Mouse (Mus musculus) lung, postnatal 10 days (tissue): ENCODE results near the gene Lrrc39.
"Not testable (repeated sequence)": the region's sequence is repeated elsewhere in the genome, so short reads cannot be mapped to it uniquely, and the experiment has no call there.

Experiments
- DNase-seq: peaks from one replicate; pipeline ENCODE4 v3.0.0; 2021

Lrrc39 gene

DNA sequence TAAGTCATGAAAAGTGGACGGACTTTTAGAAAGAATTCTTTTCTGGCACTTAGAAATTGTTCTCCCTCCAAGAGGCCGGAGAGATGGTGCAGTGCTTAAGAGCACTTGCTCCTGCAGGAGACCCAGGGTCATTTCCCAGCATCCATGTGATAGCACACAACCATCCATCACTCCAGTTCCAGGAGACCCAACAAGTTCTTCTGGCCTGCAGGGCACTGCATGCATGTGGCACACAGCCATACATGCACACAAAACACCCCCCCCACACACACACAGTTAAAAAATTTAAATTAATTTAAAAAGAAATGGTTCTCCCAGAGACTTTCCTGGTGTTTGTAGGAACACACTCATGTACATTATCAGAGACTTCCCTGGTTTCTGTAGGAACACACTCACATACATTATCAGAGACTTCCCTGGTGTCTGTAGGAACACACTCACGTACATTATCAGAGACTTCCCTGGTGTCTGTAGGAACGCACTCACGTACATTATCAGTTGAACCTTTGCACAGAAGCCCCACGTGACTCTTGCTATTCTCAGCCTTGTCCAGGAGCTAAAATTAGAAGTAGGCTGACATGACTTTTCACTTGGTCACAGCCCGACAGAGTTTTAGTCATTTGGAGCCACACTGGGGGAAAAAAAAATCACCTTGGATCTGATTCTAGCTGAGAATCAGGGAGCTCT is at the start of gene Lrrc39:
TSS of gene Lrrc39 (plus strand) at position 566 of the 687 bp plus-strand sequence.
- DNase-seq: no peak

- no peak for DNase-seq
These were observed 42.5 kb upstream of the Lrrc39 start for GRCm38 (mm10) chr3:116520141-116520761.

DNA sequence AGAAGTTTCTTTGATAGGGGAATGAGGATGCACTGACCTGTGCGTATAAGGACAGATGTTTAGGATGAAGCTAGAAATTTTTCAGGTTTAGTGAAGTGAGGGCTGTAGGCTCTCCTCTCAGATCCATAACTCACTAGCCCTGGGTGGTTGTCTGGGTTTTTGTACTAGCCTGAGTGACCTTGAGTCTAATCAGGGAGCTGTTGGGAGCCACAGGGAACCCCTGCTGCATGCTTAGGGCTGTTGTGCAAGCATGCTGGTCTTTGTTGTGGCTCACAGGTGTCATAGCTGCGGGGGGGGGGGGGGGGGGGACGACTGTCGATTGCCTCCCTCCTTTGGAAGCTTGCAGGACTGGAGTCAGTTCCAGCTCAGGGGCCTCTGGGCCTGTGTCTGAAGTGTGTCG is 33.0 kb upstream of the Lrrc39 start:
- DNase-seq: no peak

GRCm38 (mm10) chr3:116530826-116531225 is 31.9 kb upstream of the Lrrc39 start:
- DNase-seq: peak; percentile 20

GRCm38 (mm10) chr3:116536428-116537199 is 26.2 kb upstream of the Lrrc39 start:
- no peak for DNase-seq

DNA sequence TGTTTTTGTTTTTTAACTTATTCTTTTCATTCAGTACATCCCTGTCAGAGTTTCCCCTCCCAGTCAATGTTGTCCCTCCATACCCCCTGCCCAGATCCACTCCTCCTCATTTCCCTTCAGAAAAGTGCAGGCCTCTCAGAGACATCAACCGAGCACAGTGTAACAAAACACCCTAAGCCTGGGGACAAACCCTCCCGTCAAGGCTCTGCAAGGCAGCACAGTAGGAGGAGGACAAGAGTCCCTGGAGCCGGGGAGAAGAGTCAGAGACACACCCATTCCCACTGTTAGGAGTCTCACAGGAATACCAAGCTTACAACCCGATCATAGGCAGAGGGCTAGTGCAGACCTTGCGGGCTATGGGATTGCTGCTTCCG is 25.6 kb upstream of the Lrrc39 start:
- no peak for DNase-seq

DNA sequence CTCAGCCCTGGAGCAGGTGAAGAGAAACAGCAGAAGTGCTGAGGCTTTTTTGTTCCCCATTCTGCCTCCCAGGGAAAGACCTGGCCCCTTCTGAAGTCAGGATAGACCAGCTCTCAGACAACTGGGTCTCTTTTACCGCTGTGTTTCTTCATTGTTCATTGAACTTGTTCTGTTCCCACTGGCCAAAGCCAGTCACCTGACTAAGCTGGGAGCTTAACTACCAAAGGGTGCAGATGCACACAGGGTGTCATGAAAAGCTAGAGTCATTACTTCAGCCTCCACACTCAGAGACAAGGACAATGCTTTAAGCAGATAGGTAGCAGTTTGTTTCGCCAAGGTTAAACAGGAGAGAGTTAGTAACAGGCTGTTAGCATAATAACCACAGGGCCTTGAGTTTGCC is 20.7 kb upstream of the Lrrc39 start:
- no peak for DNase-seq

GRCm38 (mm10) chr3:116542532-116542931 is 20.2 kb upstream of the Lrrc39 start:
- no peak for DNase-seq

GRCm38 (mm10) chr3:116547430-116547829 is 15.3 kb upstream of the Lrrc39 start:
- DNase-seq: no peak

DNA sequence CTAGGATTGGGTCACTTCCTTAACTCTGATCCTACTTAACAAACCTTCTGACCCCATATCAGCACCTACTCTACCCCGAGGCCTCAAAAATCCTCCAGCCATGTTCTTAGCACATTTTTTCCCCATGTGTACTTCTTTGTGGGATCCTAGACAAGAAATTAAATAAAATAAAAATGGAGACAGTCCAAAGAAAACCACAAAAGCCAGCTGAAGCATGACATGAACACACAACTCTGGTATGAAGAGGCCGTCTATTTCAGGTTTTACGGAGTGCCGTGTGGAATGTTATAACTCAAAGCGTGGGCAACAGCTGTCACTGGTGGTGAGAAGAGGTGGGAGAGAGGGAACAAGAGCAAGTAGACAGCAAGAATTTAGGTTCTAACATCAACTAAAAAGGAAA is 11.4 kb upstream of the Lrrc39 start:
- no peak for DNase-seq

- DNase-seq: not testable (repeated sequence)
These were observed 1.5 kb upstream of the Lrrc39 start for GRCm38 (mm10) chr3:116561315-116561714.

DNA sequence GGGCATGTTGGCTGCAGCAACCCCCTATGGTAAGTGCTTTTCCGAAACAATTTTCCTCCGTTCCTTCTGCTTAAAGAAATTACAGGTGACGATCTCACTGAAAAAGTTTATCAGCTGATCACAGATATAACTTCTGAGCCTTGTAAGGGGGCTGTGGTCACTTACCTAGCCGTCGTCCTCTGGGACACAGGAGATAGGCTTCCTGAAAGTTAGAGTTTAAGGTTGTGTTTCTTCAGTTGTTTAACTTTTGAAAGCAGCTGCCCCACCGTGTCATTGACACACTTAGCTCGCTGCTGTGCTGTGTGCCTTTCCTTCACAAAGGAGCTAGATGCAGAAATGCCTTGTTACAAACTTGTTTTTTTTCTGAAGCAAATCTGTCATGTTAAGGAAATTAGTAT is 321 bp downstream of the Lrrc39 start:
- DNase-seq: no peak

DNA sequence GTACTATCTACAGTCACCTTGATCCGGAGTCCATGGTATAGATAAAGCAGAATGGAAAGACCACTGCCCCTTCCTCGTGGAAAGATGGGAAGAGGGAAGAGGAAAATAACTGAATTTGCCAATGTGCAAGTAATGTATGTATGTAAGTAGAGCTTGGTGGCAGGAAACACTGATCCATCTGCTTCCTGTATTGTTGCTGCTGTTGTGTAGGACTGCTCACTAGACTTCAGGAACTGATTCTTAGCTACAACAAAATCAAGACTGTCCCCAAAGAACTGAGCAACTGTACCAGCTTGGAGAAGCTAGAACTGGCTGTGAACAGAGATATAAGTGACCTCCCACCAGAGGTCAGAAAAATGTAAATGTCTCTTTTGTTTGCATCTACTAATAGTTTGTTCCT is 7.9 kb downstream of the Lrrc39 start:
- DNase-seq: no peak

DNA sequence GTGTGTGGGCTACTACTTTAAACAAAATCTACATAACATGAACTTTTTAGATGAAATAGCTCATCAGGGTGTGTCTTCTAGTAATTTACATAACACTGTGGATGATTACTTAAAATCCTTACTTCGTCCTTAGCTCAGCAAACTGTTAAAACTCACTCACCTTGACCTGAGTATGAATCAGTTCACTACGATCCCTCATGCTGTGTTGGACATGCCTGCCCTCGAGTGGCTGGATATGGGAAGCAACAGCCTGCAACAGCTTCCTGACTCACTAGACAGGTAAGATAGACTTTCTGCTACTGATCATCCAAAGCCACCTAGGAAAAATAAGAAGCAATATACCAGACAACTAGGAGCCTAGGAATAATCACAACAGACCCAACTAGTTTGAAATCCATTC is 14.5 kb downstream of the Lrrc39 start:
- DNase-seq: no peak

- no peak for DNase-seq
These were observed 19.4 kb downstream of the Lrrc39 start for GRCm38 (mm10) chr3:116582201-116582600.

DNA sequence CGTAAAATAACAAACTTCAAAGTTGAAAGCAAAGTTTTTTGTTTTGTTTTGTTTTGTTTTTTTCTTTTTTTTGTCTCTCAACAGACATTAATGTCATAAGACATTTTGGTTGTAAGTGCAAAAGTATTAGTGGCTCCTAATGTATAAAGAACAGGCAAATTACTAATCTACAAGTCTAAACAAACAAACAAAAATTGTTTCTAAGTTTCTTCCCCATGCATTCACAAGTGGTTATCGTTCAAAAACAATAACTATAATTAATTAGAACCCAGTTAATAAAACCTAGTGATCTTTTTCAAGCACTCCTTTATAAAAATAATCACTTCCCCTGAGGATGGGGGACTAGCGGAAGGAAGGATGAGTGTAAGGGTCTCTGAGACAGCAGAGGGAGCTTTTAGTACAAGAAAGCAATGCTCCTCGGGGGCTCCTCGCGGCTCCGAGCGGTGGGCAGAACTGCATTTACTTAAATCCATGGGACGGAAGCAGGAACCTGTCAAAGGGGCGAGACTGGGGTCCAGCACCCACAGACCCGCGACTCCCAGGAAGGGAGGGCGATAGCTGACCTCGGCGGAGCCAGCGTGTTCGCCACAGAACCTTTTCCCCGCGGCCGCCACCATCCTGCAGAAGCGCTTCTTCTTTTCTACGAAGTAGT is 31.4 kb downstream of the Lrrc39 start:
- no peak for DNase-seq

DNA sequence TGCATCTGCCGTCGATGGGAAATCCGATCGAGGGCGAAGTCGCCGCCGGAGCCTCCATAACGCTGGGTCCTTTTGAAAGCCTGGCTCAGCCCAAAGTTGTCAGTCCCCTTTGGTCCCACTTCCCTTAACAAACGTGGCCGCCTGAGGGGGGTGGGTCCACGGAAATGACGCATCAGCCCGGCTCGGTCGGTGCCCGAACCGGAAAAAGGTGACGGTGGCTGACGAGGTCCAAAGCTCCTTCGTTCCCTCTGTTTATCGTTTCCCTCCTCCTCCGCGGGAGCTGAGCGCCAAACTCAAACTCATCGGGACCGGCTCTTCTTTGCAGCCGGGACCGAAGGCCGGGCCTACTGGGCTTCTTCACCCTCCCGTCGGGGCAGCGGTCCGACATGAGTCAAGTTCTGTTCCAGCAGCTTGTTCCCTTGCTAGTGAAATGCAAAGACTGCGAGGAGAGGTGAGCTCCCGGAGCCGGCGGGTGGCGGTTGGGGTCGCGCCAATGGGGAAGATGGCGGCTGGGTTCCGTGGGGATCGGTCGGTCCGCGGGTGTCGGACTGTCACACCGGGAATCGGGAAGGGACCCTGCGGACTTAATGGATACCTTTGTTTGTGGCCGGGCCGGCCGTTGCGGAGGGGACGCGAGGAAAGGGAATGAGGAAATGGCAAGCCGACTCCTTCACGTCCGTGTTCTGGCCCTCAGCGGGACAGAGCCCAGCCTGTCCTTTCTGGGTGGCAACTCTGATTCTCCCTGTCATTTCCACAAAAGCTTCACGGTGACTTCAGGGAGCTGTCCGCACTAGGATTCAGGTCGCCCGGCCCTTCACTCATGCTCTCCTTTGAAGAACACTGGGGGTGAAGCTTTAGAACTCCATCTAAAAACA is 32.2 kb downstream of the Lrrc39 start, which contains the start of gene Sass6:
TSS of gene Sass6 (plus strand) at position 255 of the 875 bp plus-strand sequence.
- peak; percentile 99 for DNase-seq

- no peak for DNase-seq
These were observed 32.8 kb downstream of the Lrrc39 start for GRCm38 (mm10) chr3:116595603-116595991.

DNA sequence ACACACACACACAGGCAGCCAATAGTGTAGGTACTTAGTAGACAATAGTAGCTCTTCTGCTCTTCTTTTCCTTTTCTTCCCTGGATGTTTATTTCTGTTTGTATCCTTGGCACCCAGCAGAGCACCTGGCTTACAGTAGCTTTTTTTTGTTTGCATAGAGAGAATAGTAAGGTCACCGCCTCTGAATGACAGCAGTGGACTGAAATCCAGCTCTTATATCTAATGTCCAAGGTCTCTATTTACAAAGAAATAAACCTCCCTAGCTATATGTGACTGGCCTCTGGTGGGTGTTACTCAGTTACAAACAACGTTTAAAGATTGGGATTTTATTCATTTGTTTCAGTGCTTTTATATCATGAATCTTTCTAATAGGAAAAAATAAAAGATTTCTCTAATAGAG is 36.9 kb downstream of the Lrrc39 start:
- DNase-seq: no peak

GRCm38 (mm10) chr3:116601005-116601404 is 38.2 kb downstream of the Lrrc39 start:
- DNase-seq: no peak

- DNase-seq: no peak
These were observed 39.0 kb downstream of the Lrrc39 start for GRCm38 (mm10) chr3:116601781-116602180.

- no peak for DNase-seq
These were observed 41.8 kb downstream of the Lrrc39 start for GRCm38 (mm10) chr3:116604570-116604969.
